Mouse (Mus musculus) kidney, adult 2 months (tissue): Measurements from ENCODE around the gene Ipo7.

Experiments used
- CTCF ChIP-seq: fragments of 200-500 bp; conservative IDR thresholded peaks from 2 replicates; pipeline ENCODE4 v1.5.1; 2011; ENCODE audit warnings: low read depth, mild to moderate bottlenecking, control low read depth, low read length, moderate library complexity, mixed read lengths; ENCODE audit not compliant: insufficient read depth, insufficient read length
- POLR2A ChIP-seq: fragments of 200-500 bp; IDR thresholded peaks from one replicate; pipeline ENCODE4 v1.6.1; 2011; ENCODE audit warnings: low read depth, low read length, control low read depth

DNA sequence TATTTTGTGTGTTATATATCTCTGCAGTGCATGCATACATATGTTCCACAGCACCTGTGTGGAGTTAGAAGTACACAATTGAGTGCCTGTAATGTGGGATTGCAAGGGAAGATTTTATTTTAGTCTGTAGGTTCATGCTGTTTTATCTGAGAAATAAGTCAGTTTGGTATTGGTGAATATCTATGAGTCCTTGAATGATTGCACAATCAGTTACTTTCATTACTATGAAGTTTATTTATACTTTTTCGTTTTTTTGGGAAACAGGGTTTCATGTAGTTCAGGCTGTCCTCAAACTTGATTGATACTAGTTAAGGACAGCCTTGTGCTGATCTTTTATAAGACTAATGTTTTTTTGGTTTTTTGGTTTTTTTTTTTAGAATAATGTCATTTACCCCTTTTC lies 5.5 kb downstream of the Ipo7 start:
- TF ChIP-seq POLR2A (no peak), CTCF (no peak)
